Mouse (Mus musculus): Measurements from ENCODE around the gene Ldlrad1. TPM values are rescaled to one million over a fixed set of nuclear protein-coding genes. Genes with fewer than 3 reads are reported as not detected.

Gene Ldlrad1
- total and polyA plus RNA-seq, 3 experiments = 0.15 TPM; not detected in 2

DNA sequence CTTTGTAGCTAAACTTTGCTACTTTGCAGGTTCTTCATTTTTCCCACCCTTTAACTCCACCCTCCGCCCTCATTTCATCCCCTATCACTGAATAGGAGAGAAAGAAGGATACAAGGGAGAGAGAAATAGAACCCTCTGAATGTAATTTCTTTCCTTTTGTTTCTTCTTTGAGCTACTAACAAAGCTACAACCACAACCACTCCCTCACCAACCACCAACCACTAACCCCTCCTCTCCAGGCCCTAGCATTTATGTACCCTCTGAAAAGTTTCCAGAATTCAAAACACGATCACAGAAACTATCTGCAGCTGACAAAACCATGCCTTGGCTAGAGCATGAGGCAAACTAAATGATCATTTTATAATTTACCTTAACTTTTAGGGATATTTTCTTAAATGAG is 12.5 kb upstream of the Ldlrad1 start:
- no peak overlapping the region for H3K4me3 ChIP-seq (ENCODE audit: control insufficient read depth in 1 of 2, insufficient read depth in 1 of 2, low read depth in 2 of 2, low read length in 2 of 2)
- TF ChIP-seq E2F4 (IDR thresholded peaks at IDR 0.05; ENCODE audit: borderline replicate concordance, low read depth, low read length) (no peak), USF2 (IDR thresholded peaks at IDR 0.05; ENCODE audit: borderline replicate concordance in 1 of 2, insufficient read depth in 1 of 2, low read depth in 1 of 2, low read length in 2 of 2) (no peak), CHD1 (IDR thresholded peaks at IDR 0.05; ENCODE audit: low read depth, low read length) (no peak), CTCF (IDR thresholded peaks at IDR 0.05 in 2 of 3, conservative IDR thresholded peaks at IDR 0.05 in 1 of 3; ENCODE audit: control insufficient read depth in 1 of 3, insufficient read depth in 1 of 3, low read depth in 2 of 3, low read length in 3 of 3, poor library complexity in 1 of 3, severe bottlenecking in 1 of 3) (no peak), TAL1 (IDR thresholded peaks at IDR 0.05; ENCODE audit: low read length) (no peak), UBTF (IDR thresholded peaks at IDR 0.05; ENCODE audit: borderline replicate concordance, insufficient read depth, low read depth, low read length) (no peak), BHLHE40 (IDR thresholded peaks at IDR 0.05; ENCODE audit: borderline replicate concordance, low read depth, low read length) (no peak), ZKSCAN1 (IDR thresholded peaks at IDR 0.05; ENCODE audit: low read depth, low read length) (no peak), NELFE (IDR thresholded peaks at IDR 0.05; ENCODE audit: low read depth, low read length) (no peak), MYC (IDR thresholded peaks at IDR 0.05; ENCODE audit: low read depth, low read length) (no peak), CHD2 (IDR thresholded peaks at IDR 0.05; ENCODE audit: low read length) (no peak), ETS1 (IDR thresholded peaks at IDR 0.05; ENCODE audit: low read depth, low read length) (no peak), RAD21 (IDR thresholded peaks at IDR 0.05; ENCODE audit: low read depth, low read length) (no peak), POLR2AphosphoS2 (IDR thresholded peaks at IDR 0.05; ENCODE audit: low read length) (no peak)
- no peaks in the 10 kb centered on the region for H3K27me3 ChIP-seq (ENCODE audit: control insufficient read depth in 1 of 2, insufficient read depth in 2 of 2, low read length in 2 of 2)
- H3K4me1 ChIP-seq (ENCODE audit: control insufficient read depth in 1 of 2, insufficient read depth in 2 of 2, low read length in 2 of 2) = no peaks in the 10 kb centered on the region
- H3K36me3 ChIP-seq (ENCODE audit: control insufficient read depth in 1 of 2, insufficient read depth in 2 of 2, low read length in 2 of 2) = peaks cover 0 to 48% of the 10 kb centered on the region in 2 experiments; a peak in 3 of 4 replicates
- H3K9ac ChIP-seq (ENCODE audit: control insufficient read depth, low read depth, low read length, poor library complexity, severe bottlenecking) = no peak overlapping the region
- H3K27ac ChIP-seq (ENCODE audit: control insufficient read depth, low read depth, low read length) = no peak overlapping the region
- H3K9me3 ChIP-seq (replicated peaks; ENCODE audit: insufficient read depth, low read length) = no peaks in the 10 kb centered on the region
- no peaks in the 10 kb centered on the region for H3K79me2 ChIP-seq (ENCODE audit: control insufficient read depth, insufficient read depth, low read length, poor library complexity)
- DNase-seq (ENCODE audit: low read depth, low spot score) = no peak

DNA sequence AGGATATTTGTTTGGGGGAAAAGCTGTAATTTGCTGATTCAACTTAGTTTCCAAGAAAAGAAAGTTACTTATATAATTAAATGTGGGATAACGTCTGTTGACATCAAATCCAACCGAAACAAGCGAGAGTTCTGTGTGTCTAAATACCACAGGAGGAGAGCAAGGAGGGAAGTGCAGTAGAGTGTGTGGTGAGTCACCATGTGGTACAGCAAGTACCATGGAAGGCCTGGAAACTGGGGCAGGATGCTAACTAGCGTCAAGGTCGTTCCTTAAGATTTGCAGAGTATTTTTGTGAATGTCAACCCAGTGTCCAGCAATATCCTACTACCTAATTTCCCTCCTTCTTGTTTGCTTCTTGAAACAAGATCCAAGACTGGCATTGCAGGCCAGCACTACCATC is 10.9 kb upstream of the Ldlrad1 start:
- H3K9ac ChIP-seq (ENCODE audit: control insufficient read depth, low read depth, low read length, poor library complexity, severe bottlenecking) = no peak overlapping the region
- H3K27me3 ChIP-seq (ENCODE audit: control insufficient read depth in 1 of 2, insufficient read depth in 2 of 2, low read length in 2 of 2) = no peaks in the 10 kb centered on the region
- TF ChIP-seq MEF2A (IDR thresholded peaks at IDR 0.05; ENCODE audit: extremely low read depth, insufficient replicate concordance, low read depth, low read length, poor library complexity, severe bottlenecking) (no peak), POLR2AphosphoS2 (IDR thresholded peaks at IDR 0.05; ENCODE audit: low read length) (no peak), POLR2A (IDR thresholded peaks at IDR 0.05; ENCODE audit: control insufficient read depth in 1 of 2, insufficient read depth in 1 of 2, low read depth in 1 of 2, low read length in 2 of 2, poor library complexity in 1 of 2) (no peak), MXI1 (IDR thresholded peaks at IDR 0.05; ENCODE audit: low read depth, low read length) (no peak), RCOR1 (IDR thresholded peaks at IDR 0.05; ENCODE audit: low read depth, low read length) (no peak)
- H3K4me1 ChIP-seq (ENCODE audit: control insufficient read depth in 1 of 2, insufficient read depth in 2 of 2, low read length in 2 of 2) = no peaks in the 10 kb centered on the region
- H3K79me2 ChIP-seq (ENCODE audit: control insufficient read depth, insufficient read depth, low read length, poor library complexity) = no peaks in the 10 kb centered on the region
- H3K9me3 ChIP-seq (replicated peaks; ENCODE audit: insufficient read depth, low read length) = no peaks in the 10 kb centered on the region
- H3K4me3 ChIP-seq (ENCODE audit: control insufficient read depth in 1 of 2, insufficient read depth in 1 of 2, low read depth in 2 of 2, low read length in 2 of 2) = no peak overlapping the region
- no peak for DNase-seq (ENCODE audit: low read depth, low spot score)
- H3K36me3 ChIP-seq (ENCODE audit: control insufficient read depth in 1 of 2, insufficient read depth in 2 of 2, low read length in 2 of 2) = peaks cover 0 to 38% of the 10 kb centered on the region in 2 experiments; a peak in 3 of 4 replicates
- no peak overlapping the region for H3K27ac ChIP-seq (ENCODE audit: control insufficient read depth, low read depth, low read length)
